Mouse (Mus musculus) heart, embryonic 14.5 days (tissue): ENCODE data around the gene Ltb. TPM values are rescaled to one million over a fixed set of nuclear protein-coding genes. Genes with fewer than 3 reads are reported as not detected.

Experiments used
- ATAC-seq: fragments of 200-750 bp; cut with Nextera tagmentation; 2 replicates; pipeline ENCODE4 v1.8.0; 2017; ENCODE audit warnings: low read depth, moderate TSS enrichment; ENCODE audit not compliant: insufficient number of reproducible peaks, insufficient read depth, low FRiP score
- H3K27ac ChIP-seq, 2 experiments: fragments of 200-500 bp in 1 of 2; fragments of 300-500 bp in 1 of 2; sonication (generic) in 1 of 2; replicated peaks in 1 of 2; 2 replicates each; pipeline ENCODE4 v1.5.1; 2012 to 2014; ENCODE audit warnings: low read depth in 2 of 2, low read length in 2 of 2, control low read depth in 1 of 2, mild to moderate bottlenecking in 1 of 2, mixed read lengths in 1 of 2; ENCODE audit not compliant: control insufficient read depth in 1 of 2, insufficient read depth in 1 of 2
- H3K27me3 ChIP-seq: fragments of 300-500 bp; sonication (generic); 2 replicates; pipeline ENCODE4 v1.6.1; 2014; ENCODE audit warnings: mild to moderate bottlenecking, low read length, control low read depth; ENCODE audit not compliant: control insufficient read depth, insufficient read depth
- H3K36me3 ChIP-seq: fragments of 300-500 bp; sonication (generic); 2 replicates; pipeline ENCODE4 v1.6.1; 2014; ENCODE audit warnings: mild to moderate bottlenecking, control low read depth, low read length, mixed read lengths; ENCODE audit not compliant: control insufficient read depth, insufficient read depth
- H3K4me1 ChIP-seq, 2 experiments: fragments of 200-500 bp in 1 of 2; fragments of 300-500 bp in 1 of 2; sonication (generic) in 1 of 2; 2 replicates each; pipeline ENCODE4 v1.6.1; 2012 to 2014; ENCODE audit warnings: low read length in 2 of 2, control low read depth in 1 of 2, mixed read lengths in 1 of 2; ENCODE audit not compliant: control insufficient read depth in 2 of 2, insufficient read depth in 2 of 2
- H3K4me2 ChIP-seq: fragments of 300-500 bp; sonication (generic); 2 replicates; pipeline ENCODE4 v1.6.1; 2014; ENCODE audit warnings: mild to moderate bottlenecking, low read length
- H3K4me3 ChIP-seq, 2 experiments: fragments of 200-500 bp in 1 of 2; fragments of 300-500 bp in 1 of 2; sonication (generic) in 1 of 2; 2 replicates each; pipeline ENCODE4 v1.5.1; 2012 to 2014; ENCODE audit warnings: low read length in 2 of 2, mild to moderate bottlenecking in 2 of 2, control low read depth in 1 of 2, low read depth in 1 of 2, moderate library complexity in 1 of 2; ENCODE audit not compliant: control insufficient read depth in 1 of 2, insufficient read depth in 1 of 2
- H3K9ac ChIP-seq: fragments of 300-500 bp; sonication (generic); 2 replicates; pipeline ENCODE4 v1.6.1; 2014; ENCODE audit warnings: mild to moderate bottlenecking, low read length
- H3K9me3 ChIP-seq: fragments of 300-500 bp; sonication (generic); 2 replicates; pipeline ENCODE4 v1.6.1; 2016; ENCODE audit warnings: low read length, control low read depth; ENCODE audit not compliant: control insufficient read depth
- WGBS: fragments of 180-500 bp; shearing (Covaris S2); extraction: QIAGEN DNeasy Blood & Tissue Kit; methylation state at CpG from one replicate; pipeline ENCODE4 v1.1.7; 2014; 5-methylcytosine and 5-hydroxymethylcytosine counted together
- polyA plus RNA-seq: library from polyadenylated mRNA; unstranded; fragments of >200 nt; fragmentation: Nextera tagmentation; extraction: Ambion mirVana; gene quantifications from 2 replicates; pipeline ENCODE4 v1.2.1, GENCODE M21; 2014

Ltb gene
- polyA plus RNA-seq, 1 experiment from 2014 or later = 0.61 TPM

DNA sequence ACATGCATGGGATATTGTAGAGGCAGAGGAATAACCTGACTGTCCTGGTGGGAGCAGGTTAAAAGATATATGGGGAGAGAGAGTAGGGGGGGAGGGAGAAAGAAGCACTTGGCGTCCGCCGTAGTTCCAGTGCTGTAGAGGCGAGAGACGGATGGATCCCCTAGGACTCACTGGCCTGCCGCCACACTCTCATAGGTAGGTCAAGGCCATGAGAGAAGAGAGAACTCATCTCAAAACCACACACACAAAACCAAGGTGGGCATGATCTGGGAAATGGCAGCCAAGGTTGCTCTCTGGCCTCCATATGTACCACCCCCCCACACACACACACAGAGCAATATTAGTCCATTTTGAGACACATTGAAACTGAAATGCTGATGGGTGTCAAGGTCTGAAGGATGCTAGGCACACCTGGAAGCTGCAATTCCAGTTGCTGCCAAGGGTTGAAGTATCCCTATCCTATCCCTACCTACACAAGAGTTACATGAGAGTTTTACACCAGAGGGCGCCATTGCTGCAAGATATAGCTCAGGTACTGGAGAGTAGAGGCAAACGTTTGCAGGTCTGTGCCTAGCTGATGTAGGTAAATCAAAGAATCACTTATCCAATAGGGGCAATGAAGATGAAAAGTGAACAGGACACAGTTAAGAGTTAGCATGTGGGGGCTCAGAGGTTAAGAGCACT is 27.7 kb upstream of the Ltb start:
- H3K36me3 ChIP-seq = peaks cover 8% of the 10 kb centered on the region
- H3K9me3 ChIP-seq = no peaks in the 10 kb centered on the region
- no peak overlapping the region for H3K9ac ChIP-seq
- peak overlapping the region; percentile 72; the same call in 1 of the 2 replicates for H3K4me2 ChIP-seq
- H3K27me3 ChIP-seq = no peaks in the 10 kb centered on the region
- no peak overlapping the region for H3K4me3 ChIP-seq
- H3K4me1 ChIP-seq = peaks cover 10 to 30% of the 10 kb centered on the region in 2 experiments
- no peak for ATAC-seq
- no peak overlapping the region; a peak in 1 of 4 replicates for H3K27ac ChIP-seq
- 74% methylated on average over 8 of the region's 8 CpGs for WGBS

DNA sequence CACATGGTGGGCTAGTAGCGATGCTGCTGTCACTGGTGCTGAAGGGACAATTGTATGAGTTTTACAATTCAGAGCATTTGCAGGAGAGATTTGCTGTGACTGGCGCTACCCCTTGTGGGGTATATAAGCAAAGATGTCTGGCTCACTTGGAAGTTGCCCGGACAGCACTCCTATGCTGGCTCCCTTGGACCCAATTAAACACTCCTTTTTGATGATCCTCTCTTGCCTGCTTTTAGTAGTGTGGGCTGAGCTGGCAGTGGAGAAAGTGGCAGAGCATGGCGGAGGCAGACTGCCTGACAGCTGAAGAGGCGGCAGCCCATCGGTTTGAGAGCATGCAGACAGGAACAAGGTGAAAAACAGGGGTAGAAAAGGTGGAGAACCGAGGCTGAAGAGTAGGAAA is 26.4 kb upstream of the Ltb start:
- WGBS = 79% methylated on average over 7 of the region's 7 CpGs
- no peak for ATAC-seq

DNA sequence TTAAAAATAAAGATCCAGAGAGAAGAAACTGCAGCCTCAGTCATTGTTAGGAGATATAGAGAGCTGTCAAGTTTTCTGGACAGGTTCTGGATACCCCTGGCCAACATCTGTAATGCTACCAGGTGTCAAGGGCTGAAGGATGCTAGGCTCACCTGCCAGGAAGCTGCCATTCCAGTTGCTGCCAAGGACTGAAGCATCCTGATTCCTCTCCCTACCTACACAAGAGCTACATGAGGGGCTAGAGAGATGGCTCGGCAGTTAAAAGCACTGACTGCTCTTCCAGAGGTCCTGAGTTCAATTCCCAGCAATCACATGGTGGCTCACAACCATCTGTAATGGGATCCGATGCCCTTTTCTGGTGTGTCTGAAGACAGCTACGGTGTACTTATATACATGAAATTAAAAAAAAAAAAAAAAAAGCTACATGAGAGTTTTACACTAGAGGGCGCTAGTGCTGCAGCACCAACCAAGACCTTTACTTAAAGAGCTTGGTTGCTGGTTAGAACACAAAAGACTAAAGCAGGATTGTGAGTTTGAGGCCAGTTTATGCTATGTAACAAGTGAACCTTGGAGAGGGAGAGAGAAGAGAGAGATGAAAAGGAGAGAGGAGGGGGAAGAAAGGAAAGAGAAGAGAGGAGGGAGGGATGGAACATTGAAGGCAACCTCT is 25.6 kb upstream of the Ltb start:
- H3K9ac ChIP-seq = no peak overlapping the region
- no peaks in the 10 kb centered on the region for H3K9me3 ChIP-seq
- H3K27ac ChIP-seq = no peak overlapping the region
- no peaks in the 10 kb centered on the region for H3K27me3 ChIP-seq
- no peak overlapping the region for H3K4me2 ChIP-seq
- 8% methylated on average over 4 of the region's 4 CpGs for WGBS
- H3K36me3 ChIP-seq = no peaks in the 10 kb centered on the region
- no peak overlapping the region for H3K4me3 ChIP-seq
- ATAC-seq = no peak
- H3K4me1 ChIP-seq = peaks cover 5 to 9% of the 10 kb centered on the region in 2 experiments; a peak in 3 of 4 replicates

More for the DNA sequence above, 26.4 kb upstream of the Ltb start:
- Histone ChIP-seq H3K9ac (no peak overlapping the region), H3K27me3 (no peaks in the 10 kb centered on the region), H3K4me2 (no peak overlapping the region), H3K27ac (no peak overlapping the region), H3K4me3 (no peak overlapping the region), H3K4me1 (peaks cover 6 to 17% of the 10 kb centered on the region in 2 experiments), H3K9me3 (no peaks in the 10 kb centered on the region), H3K36me3 (no peaks in the 10 kb centered on the region)

DNA sequence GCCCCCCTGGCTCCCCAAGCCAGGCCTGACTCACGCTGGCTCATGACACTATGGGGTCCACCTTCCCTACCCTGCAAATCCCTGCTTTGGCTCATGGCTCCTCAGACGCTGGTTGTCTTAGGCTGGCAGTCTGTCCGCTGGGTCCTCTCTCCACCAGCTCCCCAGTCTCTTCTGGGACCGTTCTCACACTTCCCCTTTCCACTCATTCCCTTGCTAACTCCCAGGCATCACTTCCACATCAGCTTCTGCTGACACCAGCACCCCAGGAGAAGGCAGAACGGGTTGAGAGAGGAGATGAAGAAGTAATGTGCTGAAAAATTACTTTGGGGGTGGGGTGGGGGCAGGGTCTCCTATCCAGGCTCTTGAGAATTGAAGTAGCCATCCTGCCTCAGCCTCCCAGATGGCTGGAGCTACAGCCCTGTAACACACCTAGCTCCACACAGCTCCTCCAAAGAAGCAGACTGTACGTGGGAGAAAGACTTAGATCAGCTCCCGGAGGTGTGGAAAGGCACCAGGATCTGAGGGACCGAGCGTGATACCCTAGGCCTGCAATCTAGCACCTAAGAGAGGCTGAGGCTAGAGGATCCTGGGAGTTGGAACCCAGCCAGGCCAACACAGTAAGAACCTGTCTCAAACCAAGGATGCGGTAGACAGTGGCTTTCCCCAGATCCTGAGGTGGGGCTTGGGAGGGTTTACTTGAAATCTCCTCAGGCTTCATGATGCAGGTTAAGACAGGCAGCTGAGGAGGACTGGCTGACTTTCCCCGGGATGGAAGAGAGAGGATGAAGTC is 21.6 kb upstream of the Ltb start:
- H3K4me1 ChIP-seq = no peaks in the 10 kb centered on the region; a peak in 1 of 4 replicates
- ATAC-seq = no peak
- H3K27ac ChIP-seq = no peak overlapping the region
- no peak overlapping the region for H3K4me3 ChIP-seq
- H3K27me3 ChIP-seq = no peaks in the 10 kb centered on the region
- 48% methylated on average over 11 of the region's 11 CpGs for WGBS
- peak overlapping the region; percentile 48; the same call in 1 of the 2 replicates for H3K9ac ChIP-seq
- H3K9me3 ChIP-seq = no peaks in the 10 kb centered on the region
- no peaks in the 10 kb centered on the region for H3K36me3 ChIP-seq
- H3K4me2 ChIP-seq = no peak overlapping the region

DNA sequence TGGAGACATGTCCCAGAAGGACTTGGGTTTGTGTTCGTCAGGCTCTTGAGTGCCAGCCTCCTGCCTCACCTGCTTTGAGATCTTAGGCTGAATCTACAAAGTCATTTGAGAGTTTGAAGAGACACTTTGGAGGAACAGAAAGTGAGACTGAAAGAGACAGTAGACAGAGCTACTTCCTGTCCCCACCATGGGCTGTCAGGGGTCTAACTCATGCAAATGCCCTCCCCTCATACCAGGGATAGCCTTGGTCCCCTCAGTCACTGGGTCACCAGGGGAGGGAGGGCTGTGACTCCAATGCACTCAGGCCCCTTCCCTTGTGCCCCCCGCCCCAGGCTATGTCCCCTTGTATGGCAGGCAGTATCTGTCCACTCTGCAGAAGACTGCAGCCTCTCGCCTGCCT is 20.9 kb upstream of the Ltb start:
- no peaks in the 10 kb centered on the region; a peak in 1 of 4 replicates for H3K4me1 ChIP-seq
- no peaks in the 10 kb centered on the region for H3K27me3 ChIP-seq
- H3K9me3 ChIP-seq = no peaks in the 10 kb centered on the region
- WGBS = 59% methylated on average over 3 of the region's 3 CpGs
- no peak overlapping the region for H3K27ac ChIP-seq
- H3K4me2 ChIP-seq = no peak overlapping the region
- no peaks in the 10 kb centered on the region for H3K36me3 ChIP-seq
- no peak overlapping the region for H3K9ac ChIP-seq
- ATAC-seq = no peak
- H3K4me3 ChIP-seq = no peak overlapping the region

DNA sequence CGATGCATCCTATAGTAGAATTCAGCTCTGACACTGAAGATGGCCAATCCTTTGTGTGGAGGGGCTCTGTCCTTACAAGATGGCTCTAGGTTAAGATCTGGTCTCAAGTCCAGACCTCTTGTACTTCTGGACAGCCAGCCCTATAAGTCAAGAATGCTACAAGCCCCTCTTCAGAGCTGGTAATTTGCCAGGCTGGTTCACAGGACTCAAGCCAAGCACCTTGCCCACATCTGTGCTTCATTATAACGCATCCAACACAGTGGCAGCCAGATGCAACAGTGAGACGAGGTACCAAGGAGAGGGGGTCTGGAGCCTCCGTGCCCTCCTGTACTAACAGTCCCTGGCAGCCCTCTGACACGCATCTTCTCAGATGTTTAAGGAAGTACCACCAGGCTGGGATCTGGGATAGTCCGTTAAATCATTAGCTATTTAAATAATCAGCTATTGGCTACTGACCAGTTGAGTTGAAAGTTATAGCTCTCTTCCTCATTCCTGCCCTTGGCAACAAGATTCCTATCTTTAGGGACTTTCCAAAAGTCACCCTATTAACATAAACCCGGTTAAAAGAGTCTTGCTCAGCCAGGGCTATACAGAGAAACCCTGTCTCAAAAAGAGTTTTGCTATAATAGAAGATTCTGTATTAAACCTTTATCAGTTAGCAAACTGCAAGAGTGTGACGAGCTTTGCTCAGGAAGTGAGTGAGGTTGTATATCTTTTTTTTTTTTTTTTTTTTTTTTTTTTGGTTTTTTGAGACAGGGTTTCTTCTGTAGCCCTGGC is 19.9 kb upstream of the Ltb start:
- no peak for ATAC-seq
- Histone ChIP-seq H3K27me3 (no peaks in the 10 kb centered on the region), H3K36me3 (no peaks in the 10 kb centered on the region), H3K27ac (no peak overlapping the region), H3K9me3 (no peaks in the 10 kb centered on the region), H3K4me1 (no peaks in the 10 kb centered on the region; a peak in 1 of 4 replicates), H3K9ac (no peak overlapping the region), H3K4me2 (no peak overlapping the region), H3K4me3 (no peak overlapping the region)
- 65% methylated on average over 8 of the region's 8 CpGs for WGBS

DNA sequence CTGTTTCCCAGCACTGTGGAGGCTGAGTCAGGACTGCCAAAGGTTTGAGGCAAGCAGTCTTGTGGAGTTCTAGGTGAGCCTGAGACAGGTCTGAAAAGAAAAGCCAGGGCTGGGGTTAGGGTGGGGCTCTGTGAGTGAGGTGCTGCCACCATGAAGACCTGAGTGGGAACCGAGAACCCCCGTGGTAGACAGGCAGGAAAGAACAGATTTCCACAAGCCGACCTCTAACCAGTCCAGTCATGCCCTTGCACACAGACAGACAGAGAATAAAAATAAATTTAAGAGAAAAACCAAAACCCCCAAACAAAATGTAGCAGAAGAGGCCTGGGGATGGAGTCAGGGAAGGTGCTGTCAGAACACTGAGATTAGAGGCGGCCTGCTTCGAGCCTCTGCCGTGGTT is 18.9 kb upstream of the Ltb start:
- Histone ChIP-seq H3K36me3 (no peaks in the 10 kb centered on the region), H3K9ac (no peak overlapping the region), H3K4me1 (no peaks in the 10 kb centered on the region; a peak in 1 of 4 replicates), H3K4me2 (no peak overlapping the region), H3K9me3 (no peaks in the 10 kb centered on the region), H3K4me3 (no peak overlapping the region), H3K27me3 (no peaks in the 10 kb centered on the region), H3K27ac (no peak overlapping the region)
- WGBS = 76% methylated on average over 6 of the region's 6 CpGs
- ATAC-seq = no peak
